Mouse (Mus musculus) embryonic facial prominence, embryonic 11.5 days (tissue): Measurements from ENCODE around the gene Taf5. TPM values are rescaled to one million over a fixed set of nuclear protein-coding genes. Genes with fewer than 3 reads are reported as not detected.

ENCODE experiments used
- ATAC-seq: fragments of 200-750 bp; cut with Nextera tagmentation; replicated peaks from 2 replicates; pipeline ENCODE4 v1.8.0; 2017; ENCODE audit warnings: low read depth; ENCODE audit not compliant: insufficient number of reproducible peaks, low FRiP score, low TSS enrichment
- DNase-seq: peaks from one replicate; pipeline ENCODE4 v3.0.0-alpha.2; 2015; ENCODE audit warnings: low spot score
- H3K27ac ChIP-seq: fragments of 300-500 bp; sonication (generic); replicated peaks from 2 replicates; pipeline ENCODE4 v1.5.1; 2014; ENCODE audit warnings: mild to moderate bottlenecking, low read depth, low read length, control low read depth
- H3K27me3 ChIP-seq: fragments of 300-500 bp; sonication (generic); 2 replicates; pipeline ENCODE4 v1.6.1; 2014; ENCODE audit warnings: mild to moderate bottlenecking, low read length, moderate library complexity, mixed read lengths; ENCODE audit not compliant: control insufficient read depth, insufficient read depth
- H3K36me3 ChIP-seq: fragments of 300-500 bp; sonication (generic); replicated peaks from 2 replicates; pipeline ENCODE4 v1.6.1; 2014; ENCODE audit warnings: low read depth, mild to moderate bottlenecking, low read length, moderate library complexity, mixed read lengths; ENCODE audit not compliant: control insufficient read depth, insufficient read depth
- H3K4me1 ChIP-seq: fragments of 300-500 bp; sonication (generic); 2 replicates; pipeline ENCODE4 v1.6.1; 2014; ENCODE audit warnings: low read length, mixed read lengths; ENCODE audit not compliant: control insufficient read depth, insufficient read depth
- H3K4me2 ChIP-seq: fragments of 300-500 bp; sonication (generic); 2 replicates; pipeline ENCODE4 v1.6.1; 2014; ENCODE audit warnings: low read depth, mild to moderate bottlenecking, control low read depth, low read length, moderate library complexity
- H3K4me3 ChIP-seq: fragments of 300-500 bp; sonication (generic); 2 replicates; pipeline ENCODE4 v1.5.1; 2014; ENCODE audit warnings: low read depth, low read length, control low read depth
- H3K9ac ChIP-seq: fragments of 300-500 bp; sonication (generic); replicated peaks from 2 replicates; pipeline ENCODE4 v1.6.1; 2014; ENCODE audit warnings: mild to moderate bottlenecking, control low read depth, low read length
- H3K9me3 ChIP-seq: fragments of 300-500 bp; sonication (generic); replicated peaks from 2 replicates; pipeline ENCODE4 v1.6.1; 2016; ENCODE audit warnings: mild to moderate bottlenecking, low read length, inconsistent platforms, mixed read lengths; ENCODE audit not compliant: control insufficient read depth
- WGBS: fragments of 180-500 bp; shearing (Covaris S2); extraction: QIAGEN DNeasy Blood & Tissue Kit; methylation state at CpG from one replicate; pipeline ENCODE4 v1.1.7; 2014; 5-methylcytosine and 5-hydroxymethylcytosine counted together
- polyA plus RNA-seq: library from polyadenylated mRNA; unstranded; fragments of >200 nt; fragmentation: Nextera tagmentation; extraction: Ambion mirVana; gene quantifications from 2 replicates; pipeline ENCODE4 v1.2.1, GENCODE M21; 2014

Gene Taf5
- polyA plus RNA-seq, 1 experiment from 2014 or later: 13.4 TPM

- WGBS: 75% methylated on average over 9 of the region's 9 CpGs
Measured at GRCm38 (mm10) chr19:47029796-47030195, 37.8 kb upstream of the Taf5 start.

GRCm38 (mm10) chr19:47031770-47032169, 35.8 kb upstream of the Taf5 start:
- Histone ChIP-seq H3K27ac (no peak overlapping the region), H3K9ac (no peak overlapping the region), H3K36me3 (no peaks in the 10 kb centered on the region), H3K27me3 (no peaks in the 10 kb centered on the region), H3K4me2 (no peak overlapping the region), H3K4me1 (no peaks in the 10 kb centered on the region), H3K4me3 (no peak overlapping the region), H3K9me3 (no peaks in the 10 kb centered on the region)
- 94% methylated on average over 6 of the region's 6 CpGs for WGBS
- DNase-seq (no peak), ATAC-seq (no peak)

More at GRCm38 (mm10) chr19:47029796-47030195, 37.8 kb upstream of the Taf5 start:
- Histone ChIP-seq H3K9me3 (no peaks in the 10 kb centered on the region), H3K27ac (no peak overlapping the region), H3K4me2 (no peak overlapping the region), H3K9ac (no peak overlapping the region), H3K4me3 (no peak overlapping the region), H3K27me3 (no peaks in the 10 kb centered on the region), H3K4me1 (no peaks in the 10 kb centered on the region), H3K36me3 (no peaks in the 10 kb centered on the region)
- no peak for ATAC-seq
- DNase-seq: no peak

- Histone ChIP-seq H3K36me3 (peaks cover 2% of the 10 kb centered on the region; the same call in 1 of the 2 replicates), H3K27ac (no peak overlapping the region), H3K9me3 (no peaks in the 10 kb centered on the region), H3K4me2 (no peak overlapping the region), H3K4me1 (no peaks in the 10 kb centered on the region), H3K4me3 (no peak overlapping the region), H3K9ac (no peak overlapping the region), H3K27me3 (no peaks in the 10 kb centered on the region)
- 93% methylated on average over 4 of the region's 4 CpGs for WGBS
- DNase-seq (no peak), ATAC-seq (no peak)
Measured at GRCm38 (mm10) chr19:47034916-47035315, 32.6 kb upstream of the Taf5 start.

- H3K27ac ChIP-seq: no peak overlapping the region
- H3K36me3 ChIP-seq: peaks cover 2% of the 10 kb centered on the region; the same call in 1 of the 2 replicates
- no peak overlapping the region for H3K4me2 ChIP-seq
- WGBS: 93% methylated on average over 3 of the region's 3 CpGs
- no peak for ATAC-seq
- H3K27me3 ChIP-seq: no peaks in the 10 kb centered on the region
- no peak overlapping the region for H3K9ac ChIP-seq
- no peak for DNase-seq
- H3K4me3 ChIP-seq: no peak overlapping the region
- H3K9me3 ChIP-seq: no peaks in the 10 kb centered on the region
- no peaks in the 10 kb centered on the region for H3K4me1 ChIP-seq
Measured at GRCm38 (mm10) chr19:47036596-47036995, 30.9 kb upstream of the Taf5 start.

- Histone ChIP-seq H3K4me2 (no peak overlapping the region), H3K4me3 (no peak overlapping the region), H3K9ac (no peak overlapping the region), H3K9me3 (no peaks in the 10 kb centered on the region), H3K27ac (no peak overlapping the region), H3K36me3 (peaks cover 2% of the 10 kb centered on the region; the same call in 1 of the 2 replicates), H3K27me3 (no peaks in the 10 kb centered on the region), H3K4me1 (no peaks in the 10 kb centered on the region)
- DNase-seq (no peak), ATAC-seq (no peak)
- 86% methylated on average over 3 of the region's 3 CpGs for WGBS
Measured at GRCm38 (mm10) chr19:47040720-47041473, 26.6 kb upstream of the Taf5 start.

- whole genome bisulfite sequencing: 93% methylated on average over 3 of the region's 3 CpGs
- H3K9me3 ChIP-seq: no peaks in the 10 kb centered on the region
- no peak overlapping the region for H3K27ac ChIP-seq
- H3K4me3 ChIP-seq: no peak overlapping the region
- no peak overlapping the region for H3K9ac ChIP-seq
- no peak overlapping the region for H3K4me2 ChIP-seq
- H3K36me3 ChIP-seq: peaks cover 2% of the 10 kb centered on the region; the same call in 1 of the 2 replicates
- no peaks in the 10 kb centered on the region for H3K4me1 ChIP-seq
- peak; percentile 31 for DNase-seq
- no peaks in the 10 kb centered on the region for H3K27me3 ChIP-seq
- ATAC-seq: no peak
Measured at GRCm38 (mm10) chr19:47043608-47044007, 23.9 kb upstream of the Taf5 start.

GRCm38 (mm10) chr19:47046343-47046742, 21.2 kb upstream of the Taf5 start:
- no peak for ATAC-seq
- no peak for DNase-seq
- no peaks in the 10 kb centered on the region for H3K4me1 ChIP-seq
- H3K4me2 ChIP-seq: no peak overlapping the region
- no peak overlapping the region for H3K27ac ChIP-seq
- H3K9ac ChIP-seq: no peak overlapping the region
- H3K36me3 ChIP-seq: peaks cover 2% of the 10 kb centered on the region; the same call in 1 of the 2 replicates
- no peak overlapping the region for H3K4me3 ChIP-seq
- H3K27me3 ChIP-seq: no peaks in the 10 kb centered on the region
- 91% methylated on average over 1 of the region's 1 CpGs for WGBS
- no peaks in the 10 kb centered on the region for H3K9me3 ChIP-seq

GRCm38 (mm10) chr19:47047236-47047833, 20.2 kb upstream of the Taf5 start:
- WGBS: 84% methylated on average over 13 of the region's 13 CpGs
- no peaks in the 10 kb centered on the region for H3K4me1 ChIP-seq
- H3K4me3 ChIP-seq: no peak overlapping the region
- DNase-seq (no peak), ATAC-seq (no peak)
- H3K27ac ChIP-seq: no peak overlapping the region
- peaks cover 2% of the 10 kb centered on the region; the same call in 1 of the 2 replicates for H3K36me3 ChIP-seq
- no peak overlapping the region for H3K9ac ChIP-seq
- H3K27me3 ChIP-seq: no peaks in the 10 kb centered on the region
- H3K4me2 ChIP-seq: no peak overlapping the region
- H3K9me3 ChIP-seq: no peaks in the 10 kb centered on the region
